Mouse (Mus musculus) heart, postnatal 0 days (tissue): ENCODE measurements around the gene Prpf8. TPM values are rescaled to one million over a fixed set of nuclear protein-coding genes. Genes with fewer than 3 reads are reported as not detected.
"Not testable (repeated sequence)": the region's sequence is repeated elsewhere in the genome, so short reads cannot be mapped to it uniquely, and the experiment has no call there.

Experiments used
- ATAC-seq: fragments of 200-750 bp; cut with Nextera tagmentation; 2 replicates; pipeline ENCODE4 v1.8.0; 2017; ENCODE audit warnings: low read depth, moderate number of reproducible peaks, moderate library complexity; ENCODE audit not compliant: insufficient read depth
- DNase-seq: peaks from one replicate; pipeline ENCODE4 v3.0.0-alpha.2; 2016; ENCODE audit warnings: low spot score
- H3K27ac ChIP-seq: fragments of 300-500 bp; sonication (generic); 2 replicates; pipeline ENCODE4 v1.5.1; 2014; ENCODE audit warnings: low read depth, mild to moderate bottlenecking
- H3K27me3 ChIP-seq: fragments of 300-500 bp; sonication (generic); 2 replicates; pipeline ENCODE4 v1.6.1; 2014; ENCODE audit warnings: low read length, mixed read lengths; ENCODE audit not compliant: control insufficient read depth, insufficient read depth
- H3K36me3 ChIP-seq: fragments of 300-500 bp; sonication (generic); replicated peaks from 2 replicates; pipeline ENCODE4 v1.6.1; 2014; ENCODE audit warnings: low read length, mixed read lengths; ENCODE audit not compliant: control insufficient read depth, insufficient read depth
- H3K4me1 ChIP-seq: fragments of 300-500 bp; sonication (generic); 2 replicates; pipeline ENCODE4 v1.6.1; 2014; ENCODE audit warnings: antibody characterized with exemption; ENCODE audit not compliant: control insufficient read depth, insufficient read depth
- H3K4me2 ChIP-seq: fragments of 300-500 bp; sonication (generic); 2 replicates; pipeline ENCODE4 v1.6.1; 2014; ENCODE audit warnings: low read depth, mild to moderate bottlenecking, low read length, moderate library complexity
- H3K4me3 ChIP-seq: fragments of 300-500 bp; sonication (generic); 2 replicates; pipeline ENCODE4 v1.5.1; 2014; ENCODE audit warnings: low read depth, low read length
- H3K9ac ChIP-seq: fragments of 300-500 bp; sonication (generic); replicated peaks from 2 replicates; pipeline ENCODE4 v1.6.1; 2014; ENCODE audit warnings: low read depth, low read length, mixed read lengths
- H3K9me3 ChIP-seq: fragments of 300-500 bp; sonication (generic); replicated peaks from 2 replicates; pipeline ENCODE4 v1.6.1; 2016; ENCODE audit warnings: low read length; ENCODE audit not compliant: control insufficient read depth
- CTCF ChIP-seq: IDR thresholded peaks from 2 replicates; pipeline ENCODE4 v1.5.1; 2016; ENCODE audit warnings: antibody characterized with exemption, control low read depth, low read depth
- EP300 ChIP-seq: IDR thresholded peaks from 2 replicates; pipeline ENCODE4 v1.6.1; 2016; ENCODE audit warnings: antibody characterized with exemption, low read depth
- WGBS: fragments of 180-500 bp; shearing (Covaris S2); extraction: QIAGEN DNeasy Blood & Tissue Kit; methylation state at CpG from one replicate; pipeline ENCODE4 v1.1.7; 2014; 5-methylcytosine and 5-hydroxymethylcytosine counted together
- polyA plus RNA-seq: library from polyadenylated mRNA; unstranded; fragments of >200 nt; fragmentation: Nextera tagmentation; extraction: Ambion mirVana; gene quantifications from 2 replicates; pipeline ENCODE4 v1.2.1, GENCODE M21; 2015
- total RNA-seq: library from RNA; depleted of rRNA; stranded (reverse); fragments of >200 nt; gene quantifications from 2 replicates; pipeline ENCODE4 v1.2.3, GENCODE M21; 2014; ENCODE audit warnings: low replicate concordance

Gene Prpf8
- total and polyA plus RNA-seq, 2 experiments from 2014 or later, result 17.0 to 79.8 TPM

GRCm38 (mm10) chr11:75450936-75451335, 35.7 kb upstream of the Prpf8 start:
- H3K4me2 ChIP-seq, result no peak overlapping the region
- H3K4me1 ChIP-seq, result peaks cover 15% of the 10 kb centered on the region
- DNase-seq, result no peak
- no peaks in the 10 kb centered on the region for H3K27me3 ChIP-seq
- 76% methylated on average over 15 of the region's 15 CpGs for WGBS
- no peak for ATAC-seq
- H3K9ac ChIP-seq, result 0 out of 2 replicates have a peak overlapping the region, but pooled peaks have one; percentile 19
- no peak overlapping the region for H3K4me3 ChIP-seq
- TF ChIP-seq CTCF (no peak), EP300 (no peak)
- H3K9me3 ChIP-seq, result no peaks in the 10 kb centered on the region
- peaks cover 49% of the 10 kb centered on the region for H3K36me3 ChIP-seq
- H3K27ac ChIP-seq, result no peak overlapping the region

DNA sequence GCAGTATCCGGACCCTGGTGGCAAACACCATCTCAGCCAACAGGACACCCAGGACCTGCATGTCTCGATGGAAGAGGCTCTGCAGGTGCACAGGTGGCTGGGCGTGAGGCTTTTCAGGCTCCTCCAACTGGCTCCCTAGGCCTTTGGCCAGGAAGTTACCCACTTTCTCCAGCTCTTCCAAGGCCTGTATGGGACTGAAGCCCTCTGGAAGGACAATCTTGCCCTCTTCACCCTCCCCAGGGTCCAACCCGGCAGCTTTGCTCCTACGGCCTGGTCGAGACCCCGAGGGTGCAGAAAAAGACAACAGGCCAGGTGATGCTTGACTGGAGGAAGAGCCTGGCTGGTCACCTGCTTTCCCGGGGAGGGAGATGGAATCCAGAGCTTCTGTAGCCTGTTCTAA, 34.5 kb upstream of the Prpf8 start:
- DNase-seq (no peak), ATAC-seq (no peak)
- WGBS, result 84% methylated on average over 8 of the region's 8 CpGs
- Histone ChIP-seq H3K27ac (no peak overlapping the region), H3K4me3 (no peak overlapping the region), H3K4me2 (no peak overlapping the region), H3K27me3 (no peaks in the 10 kb centered on the region), H3K4me1 (peaks cover 15% of the 10 kb centered on the region), H3K9ac (no peak overlapping the region), H3K9me3 (no peaks in the 10 kb centered on the region), H3K36me3 (peaks cover 44% of the 10 kb centered on the region)
- TF ChIP-seq CTCF (no peak), EP300 (no peak)

DNA sequence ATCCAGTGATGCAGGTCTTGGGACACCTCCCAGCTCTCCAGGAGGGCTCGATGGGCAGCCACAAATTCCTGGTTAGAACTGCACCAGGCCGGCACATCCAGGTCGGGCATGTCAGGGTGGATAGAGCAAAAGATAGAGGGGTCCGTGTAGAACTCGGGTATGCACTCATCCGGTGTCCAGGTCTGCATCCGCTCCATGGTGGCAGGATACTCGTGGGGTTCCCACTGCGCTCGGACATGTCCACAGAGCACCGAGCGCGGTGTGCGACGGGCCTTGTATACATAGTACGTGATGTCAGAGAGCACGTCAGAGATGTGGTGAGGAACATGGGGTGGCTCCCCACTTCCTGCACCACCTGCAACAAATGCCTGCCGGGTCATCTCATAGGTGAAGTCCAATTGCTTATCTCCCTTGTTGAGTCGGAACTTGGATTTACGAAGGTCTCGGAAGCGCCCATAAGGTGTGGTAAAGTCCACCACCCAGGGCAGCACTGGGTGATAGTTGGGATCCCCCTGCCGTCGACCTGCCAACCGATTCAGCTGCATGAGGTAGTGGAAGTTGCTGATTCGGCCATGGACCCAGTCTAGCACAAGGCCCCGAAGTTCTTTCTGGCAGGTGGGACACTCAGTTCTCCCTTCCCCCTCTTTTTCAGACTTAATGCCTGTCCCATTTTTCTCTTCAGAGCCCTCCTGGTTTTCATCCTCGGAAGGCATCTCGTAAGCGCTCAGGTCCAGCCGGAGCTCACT, 33.6 kb upstream of the Prpf8 start:
- no peaks in the 10 kb centered on the region for H3K27me3 ChIP-seq
- H3K4me3 ChIP-seq, result no peak overlapping the region
- no peak for DNase-seq
- no peaks in the 10 kb centered on the region for H3K9me3 ChIP-seq
- peaks cover 35% of the 10 kb centered on the region for H3K36me3 ChIP-seq
- WGBS, result 92% methylated on average over 31 of the region's 31 CpGs
- H3K4me2 ChIP-seq, result no peak overlapping the region
- H3K4me1 ChIP-seq, result peaks cover 15% of the 10 kb centered on the region
- no peak overlapping the region for H3K9ac ChIP-seq
- H3K27ac ChIP-seq, result no peak overlapping the region
- TF ChIP-seq EP300, result no peak
- no peak for TF ChIP-seq CTCF
- no peak for ATAC-seq

- peak within 1 kb of the TSS; percentile 93 for H3K4me2 ChIP-seq
- peaks cover 22% of the 10 kb centered on the region for H3K36me3 ChIP-seq
- H3K9me3 ChIP-seq, result no peaks in the 10 kb centered on the region
- H3K9ac ChIP-seq, result peak within 1 kb of the TSS; percentile 64
- H3K27me3 ChIP-seq, result no peaks in the 10 kb centered on the region
- H3K27ac ChIP-seq, result peak within 1 kb of the TSS; percentile 57
- peak within 1 kb of the TSS; percentile 60 for H3K4me3 ChIP-seq
- DNase-seq (peak; percentile 95), ATAC-seq (peak; percentile 94)
- WGBS, result 2% methylated on average over 56 of the region's 56 CpGs
- TF ChIP-seq EP300 (peak; percentile 78; the same call in 1 of the 2 replicates), CTCF (peak; percentile 51)
- H3K4me1 ChIP-seq, result peaks cover 18% of the 10 kb centered on the region
These were observed 32.4 kb upstream of the Prpf8 start, which contains the start of gene Wdr81 for GRCm38 (mm10) chr11:75453991-75454930. Gene Wdr81, minus strand, starts transcription at chr11:75454717.

DNA sequence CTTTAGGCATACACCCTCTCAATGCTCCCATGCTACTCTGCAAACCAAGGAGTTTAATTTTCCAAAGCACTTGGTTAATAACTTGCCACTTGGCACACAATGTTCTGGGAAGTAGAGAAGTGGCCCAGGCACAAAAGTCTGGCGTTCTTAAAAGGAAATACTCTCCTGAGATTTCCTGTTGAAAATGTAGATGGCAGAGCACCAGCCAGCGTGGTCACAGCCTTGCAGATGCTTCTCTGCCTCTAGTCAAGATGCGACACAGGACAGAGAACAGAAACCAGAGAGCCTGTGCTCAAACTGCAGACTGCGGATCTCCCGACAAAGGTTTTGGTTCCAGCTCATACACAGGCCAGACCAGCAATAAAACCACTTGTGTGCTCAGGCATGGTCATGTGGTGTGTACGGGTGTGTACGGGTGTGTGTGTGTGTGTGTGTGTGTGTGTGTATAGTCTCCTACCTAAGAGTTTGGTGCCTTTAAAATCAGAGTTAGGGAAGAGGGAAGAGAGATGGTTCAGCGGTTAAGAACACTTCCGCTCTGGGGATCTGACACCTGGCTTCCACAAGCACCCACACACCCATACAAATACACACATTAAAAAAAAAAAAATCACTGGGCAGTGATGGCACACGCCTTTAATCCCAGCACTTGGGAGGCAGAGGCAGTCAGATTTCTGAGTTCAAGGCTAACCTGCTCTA, 31.4 kb upstream of the Prpf8 start:
- no peaks in the 10 kb centered on the region for H3K9me3 ChIP-seq
- DNase-seq (no peak), ATAC-seq (no peak)
- peak overlapping the region; percentile 93 for H3K4me2 ChIP-seq
- H3K36me3 ChIP-seq, result peaks cover 19% of the 10 kb centered on the region; the same call in 1 of the 2 replicates
- no peaks in the 10 kb centered on the region for H3K27me3 ChIP-seq
- H3K4me3 ChIP-seq, result peak overlapping the region; percentile 60
- H3K9ac ChIP-seq, result no peak overlapping the region; the same call in 1 of the 2 replicates
- TF ChIP-seq EP300, result no peak
- no peak for TF ChIP-seq CTCF
- H3K4me1 ChIP-seq, result peaks cover 27% of the 10 kb centered on the region
- H3K27ac ChIP-seq, result peak overlapping the region; percentile 57
- 64% methylated on average over 10 of the region's 10 CpGs for WGBS

- not testable (repeated sequence) for DNase-seq
These were observed 30.6 kb upstream of the Prpf8 start for GRCm38 (mm10) chr11:75455971-75456370.

More at GRCm38 (mm10) chr11:75455971-75456370, 30.6 kb upstream of the Prpf8 start:
- H3K9ac ChIP-seq, H3K4me3 ChIP-seq, H3K4me2 ChIP-seq, H3K27me3 ChIP-seq, ATAC-seq, H3K9me3 ChIP-seq, H3K27ac ChIP-seq: not testable (repeated sequence)
- peaks cover 13% of the 10 kb centered on the region; the same call in 1 of the 2 replicates for H3K36me3 ChIP-seq
- WGBS, result 91% methylated on average over 2 of the region's 2 CpGs
- H3K4me1 ChIP-seq, result peaks cover 28% of the 10 kb centered on the region
